10 mouse cellular contexts compared by ENCODE assay signal in the genomic region with DNA sequence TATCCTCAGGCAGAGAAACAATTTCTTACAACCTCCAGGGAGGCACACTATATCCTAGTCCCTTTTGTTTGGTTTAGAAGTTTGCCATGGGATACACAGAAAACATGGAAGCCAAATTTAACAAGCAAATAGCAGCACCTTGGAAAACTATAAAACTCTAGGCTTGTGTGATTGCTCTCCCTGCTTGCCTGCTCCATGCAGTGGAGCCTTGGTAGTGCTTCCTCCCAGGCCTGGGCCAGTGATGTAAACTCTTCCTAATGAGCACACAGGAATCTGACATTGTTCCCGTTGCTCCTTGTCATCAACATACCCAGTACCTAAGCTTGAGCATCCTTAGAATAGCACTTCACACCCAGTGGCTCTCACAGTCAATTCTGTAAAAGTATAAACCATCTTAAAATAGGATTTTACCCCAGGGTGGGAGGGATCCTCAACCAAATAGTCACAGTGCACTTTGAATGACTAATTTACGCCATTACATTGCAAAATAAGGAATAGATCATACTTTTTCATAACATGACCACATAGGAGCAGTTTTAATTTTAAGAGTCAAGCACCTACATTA. TPM values are rescaled to one million over a fixed set of nuclear protein-coding genes. Genes with fewer than 3 reads are reported as not detected.
A peak's percentile ranks its signal among the peaks of the same experiment; 100 is the strongest.
DNase-seq lines count a peak whose midpoint lies in the region; ATAC-seq and TF ChIP-seq lines count a peak whose summit lies in the region.
"Had no signal": no experiment of that assay in that cellular context is flagged by ENCODE, and none has a peak within 500 bp of the region (broad histone marks: within the 10 kb centered on the region; RNA-seq: fewer than 3 reads in every experiment).

No protein-coding gene starts in this region.

- no peak for TF ChIP-seq POLR2A in myocyte (IDR thresholded peaks at IDR 0.05; ENCODE audit: insufficient read length, low read depth)

- no peak overlapping the region for H3ac ChIP-seq in myocyte (ENCODE audit: control insufficient read depth, insufficient read length)

- peak; percentile 21 for DNase-seq in cerebellum, adult 8-10 months
- DNase-seq in cerebellum, postnatal 4 days (ENCODE audit: low spot score in 2 of 2), result no peak
- no peak for DNase-seq in liver, embryonic 11.5 days (ENCODE audit: low spot score)
- DNase-seq in liver, result no peak
- no peak for DNase-seq in frontal cortex, postnatal 10 days (ENCODE audit: low spot score in 2 of 2)
- no peak for DNase-seq in layer of hippocampus, adult 9-11 months
- DNase-seq: spleen, adult 18-20 months had no signal

- no peaks in the 10 kb centered on the region for H3K79me2 ChIP-seq in myocyte (ENCODE audit: control insufficient read depth, insufficient read depth)

- 0 out of 2 replicates have a peak, but pooled peaks cover 2% of the 10 kb centered on the region for H3K4me1 ChIP-seq in liver, embryonic 11.5 days (replicated peaks; ENCODE audit: control insufficient read depth, insufficient read depth, low read length)
- peaks cover 3% of the 10 kb centered on the region for H3K4me1 ChIP-seq in intestine, embryonic 16.5 days (ENCODE audit: control insufficient read depth, insufficient read depth, low read length)

- H3K36me3 ChIP-seq in liver, embryonic 11.5 days (ENCODE audit: control insufficient read depth, insufficient read depth, low read length), result no peaks in the 10 kb centered on the region
- no peaks in the 10 kb centered on the region for H3K36me3 ChIP-seq in intestine, embryonic 16.5 days (ENCODE audit: control insufficient read depth, insufficient read depth, low read length)
- no peaks in the 10 kb centered on the region for H3K36me3 ChIP-seq in myocyte (ENCODE audit: control insufficient read depth, insufficient read depth)

- peaks cover 28% of the 10 kb centered on the region for H3K27me3 ChIP-seq in liver, embryonic 11.5 days (replicated peaks; ENCODE audit: control insufficient read depth, insufficient read depth, low read length)
- H3K27me3 ChIP-seq in intestine, embryonic 16.5 days (replicated peaks; ENCODE audit: control insufficient read depth, insufficient read depth, low read length), result no peaks in the 10 kb centered on the region
- peaks cover 31% of the 10 kb centered on the region for H3K27me3 ChIP-seq in myocyte (ENCODE audit: control insufficient read depth, insufficient read depth, insufficient read length)

- no peak for ATAC-seq in liver, embryonic 11.5 days (replicated peaks; ENCODE audit: low FRiP score)
- no peak for ATAC-seq in intestine, embryonic 16.5 days

- H3K27ac ChIP-seq in liver, embryonic 11.5 days (ENCODE audit: low read depth, low read length), result no peak overlapping the region
- H3K27ac ChIP-seq in intestine, embryonic 16.5 days (ENCODE audit: low read length), result 0 out of 2 replicates have a peak overlapping the region, but pooled peaks have one; percentile 18
- H3K27ac ChIP-seq: liver, embryonic 14.5 days had no signal

- no peaks in the 10 kb centered on the region for H3K9me3 ChIP-seq in liver, embryonic 11.5 days (ENCODE audit: control insufficient read depth, low read length)
- H3K9me3 ChIP-seq in intestine, embryonic 16.5 days (ENCODE audit: control insufficient read depth, low read length), result no peaks in the 10 kb centered on the region

- no peak overlapping the region for H3K4me3 ChIP-seq in liver, embryonic 11.5 days (ENCODE audit: low read depth, low read length)
- no peak overlapping the region for H3K4me3 ChIP-seq in intestine, embryonic 16.5 days (ENCODE audit: low read length)
- peak overlapping the region; percentile 38 for H3K4me3 ChIP-seq in myocyte

- peak overlapping the region; percentile 100 for H3K4me2 ChIP-seq in liver, embryonic 11.5 days
- H3K4me2 ChIP-seq in intestine, embryonic 16.5 days (ENCODE audit: low read depth, low read length), result no peak overlapping the region
- peak overlapping the region; percentile 89 for H3K4me2 ChIP-seq in myocyte (ENCODE audit: low read depth)

- no peak overlapping the region for H3K9ac ChIP-seq in liver, embryonic 11.5 days (ENCODE audit: low read depth, low read length)
- no peak overlapping the region for H3K9ac ChIP-seq in intestine, embryonic 16.5 days (ENCODE audit: low read depth, low read length)

- 51% methylated on average over 2 of the region's 2 CpGs for WGBS in liver, embryonic 11.5 days
- WGBS in intestine, embryonic 16.5 days, result 40% methylated on average over 2 of the region's 2 CpGs

TF ChIP-seq in myocyte, 11 proteins besides CTCF, POLR2A, EP300 and RAD21:
- TF ChIP-seq E2F4 (IDR thresholded peaks at IDR 0.05; ENCODE audit: insufficient read depth) (no peak), USF1 (IDR thresholded peaks at IDR 0.05; ENCODE audit: low read depth) (no peak), TCF12 (IDR thresholded peaks at IDR 0.05; ENCODE audit: insufficient read depth, poor library complexity, severe bottlenecking) (no peak), MAX (IDR thresholded peaks at IDR 0.05; ENCODE audit: low read depth) (no peak), CEBPB (IDR thresholded peaks at IDR 0.05; ENCODE audit: insufficient read depth, poor library complexity, severe bottlenecking) (no peak), REST (IDR thresholded peaks at IDR 0.05; ENCODE audit: insufficient read depth, insufficient read length) (no peak), SRF (IDR thresholded peaks at IDR 0.05; ENCODE audit: control insufficient read depth, insufficient read length, low read depth) (no peak), TCF3 (IDR thresholded peaks at IDR 0.05; ENCODE audit: insufficient read length, low read depth) (no peak), MYOD1 (IDR thresholded peaks at IDR 0.05; ENCODE audit: control insufficient read depth in 1 of 3, insufficient read length in 2 of 3, low read depth in 2 of 3) (no peak), POLR2AphosphoS2 (IDR thresholded peaks at IDR 0.05; ENCODE audit: insufficient read length, low read depth) (no peak), MYOG (IDR thresholded peaks at IDR 0.05; ENCODE audit: control insufficient read depth in 1 of 3, insufficient read depth in 1 of 3, insufficient read length in 2 of 3, low read depth in 2 of 3) (no peak)

RNA-seq across cellular contexts. Expression of a gene that starts 1.5 kb away (rescaled TPM):
- 16.1 and 16.3 TPM in 2 replicates for polyA plus RNA-seq in liver, embryonic 11.5 days (2014; fragmentation: Nextera tagmentation; extraction: Ambion mirVana)
- polyA plus RNA-seq in intestine, embryonic 16.5 days (2015; fragmentation: Nextera tagmentation; extraction: Ambion mirVana), result 29.4 and 29.6 TPM in 2 replicates
- polyA plus RNA-seq in myocyte (2012; fragmentation: generic; extraction: Trizol), result 2.0 TPM
